Mouse (Mus musculus) megakaryocyte, embryonic 14.5 days (primary cell): ENCODE data around the gene Hyal2.

ENCODE experiments used
- FLI1 ChIP-seq: IDR thresholded peaks from 2 replicates; pipeline ENCODE4 v1.6.1; 2012; ENCODE audit warnings: low read length, inconsistent platforms, mixed read lengths
- GATA1 ChIP-seq: IDR thresholded peaks from 3 replicates; pipeline ENCODE4 v1.6.1; 2012; ENCODE audit warnings: mixed read lengths, low read length, inconsistent platforms, borderline replicate concordance

- TF ChIP-seq GATA1 = no peak
- no peak for TF ChIP-seq FLI1
Observed at GRCm38 (mm10) chr9:107556346-107556745, 11.4 kb upstream of the Hyal2 start.
